Mouse (Mus musculus): Measurements from ENCODE around the gene Sel1l2. TPM values are rescaled to one million over a fixed set of nuclear protein-coding genes. Genes with fewer than 3 reads are reported as not detected.

The Sel1l2 gene
- not detected in 2 replicates for total RNA-seq (2015; ENCODE audit: low replicate concordance)
- total RNA-seq (2017; ENCODE audit: low replicate concordance): not detected in 2 replicates

DNA sequence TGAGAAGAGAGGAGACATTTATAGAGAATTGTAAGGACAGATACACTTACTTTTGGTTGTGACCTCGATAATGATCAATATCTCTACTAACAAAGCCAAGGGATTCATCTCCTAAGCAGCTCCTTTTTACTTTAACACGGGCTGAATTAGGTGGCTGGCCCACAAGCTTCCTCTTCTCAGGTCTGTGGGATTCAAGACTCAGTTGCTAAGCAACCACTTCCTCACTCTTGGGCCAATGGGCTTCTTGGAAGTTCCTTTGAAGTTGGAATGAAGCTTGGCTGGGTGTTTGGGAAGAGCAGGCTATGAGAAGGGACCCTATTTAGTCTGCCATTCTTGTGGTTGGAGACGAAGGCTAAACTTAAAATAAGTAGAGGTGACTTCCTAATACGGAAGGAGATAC is at the start of gene Sel1l2:
Gene Sel1l2, minus strand, starts transcription at position 182 of the 400 bp plus-strand sequence.
- no peak for ATAC-seq (replicated peaks; ENCODE audit: low FRiP score, poor library complexity, severe bottlenecking)

DNA sequence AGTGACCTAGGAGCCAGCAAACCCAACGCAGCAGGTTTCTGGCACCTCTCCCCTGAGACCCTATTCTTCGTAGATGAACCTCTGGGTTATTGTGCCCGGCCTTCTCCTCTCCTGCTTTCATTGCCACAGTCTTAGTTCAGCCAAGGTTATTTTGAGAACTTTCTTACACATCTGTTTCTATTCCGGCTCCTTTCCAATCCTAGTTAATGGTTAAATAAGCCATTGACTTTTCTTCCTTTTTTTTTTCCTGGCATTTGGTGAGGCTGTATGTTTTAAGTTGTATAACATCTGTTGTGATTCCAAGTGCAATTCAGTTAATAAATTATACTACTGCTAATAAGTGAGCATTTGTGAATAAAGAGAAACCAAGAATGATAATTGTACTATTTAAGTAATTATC is 49.6 kb upstream of the Sel1l2 start:
- ATAC-seq (replicated peaks; ENCODE audit: low FRiP score, poor library complexity, severe bottlenecking): no peak

DNA sequence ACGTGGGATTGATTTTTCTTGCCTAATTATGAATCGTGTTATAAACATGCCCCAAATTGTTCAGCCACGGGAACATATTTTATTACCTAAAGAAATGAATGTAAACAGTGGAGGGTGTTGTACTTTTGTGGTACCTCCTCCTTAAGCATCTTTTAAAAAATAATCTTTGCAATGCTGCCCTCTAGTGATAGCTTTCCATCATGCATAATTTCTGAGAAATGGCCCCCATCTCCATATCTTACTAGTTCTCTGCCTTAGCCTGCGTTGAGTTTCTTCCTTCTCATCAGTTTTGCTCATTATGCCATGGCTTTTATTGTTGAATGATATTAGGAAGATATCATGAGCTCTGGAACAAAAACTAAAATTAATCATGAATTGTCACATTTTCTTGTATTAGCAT is 37.8 kb upstream of the Sel1l2 start:
- no peak for ATAC-seq (replicated peaks; ENCODE audit: low FRiP score, poor library complexity, severe bottlenecking)

DNA sequence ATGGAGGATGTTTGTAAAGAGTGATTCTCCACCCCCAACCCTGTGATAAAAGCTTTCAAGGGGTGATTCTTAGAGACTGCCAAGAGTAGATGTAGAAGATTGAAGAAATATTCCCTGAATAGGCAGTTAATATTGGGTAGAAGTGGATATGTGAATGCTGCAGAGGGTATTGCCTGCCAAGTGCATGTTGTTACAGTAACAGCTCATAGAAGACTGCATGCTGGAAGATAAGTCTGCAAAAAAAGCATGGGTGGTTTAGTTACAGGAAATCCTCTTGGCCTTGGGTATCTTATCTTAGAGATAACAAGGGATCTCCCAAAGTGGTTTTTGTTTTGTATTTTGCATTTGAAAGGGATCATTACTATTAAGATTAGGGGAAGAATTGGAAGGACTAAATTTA is 36.3 kb upstream of the Sel1l2 start:
- no peak for ATAC-seq (replicated peaks; ENCODE audit: low FRiP score, poor library complexity, severe bottlenecking)

DNA sequence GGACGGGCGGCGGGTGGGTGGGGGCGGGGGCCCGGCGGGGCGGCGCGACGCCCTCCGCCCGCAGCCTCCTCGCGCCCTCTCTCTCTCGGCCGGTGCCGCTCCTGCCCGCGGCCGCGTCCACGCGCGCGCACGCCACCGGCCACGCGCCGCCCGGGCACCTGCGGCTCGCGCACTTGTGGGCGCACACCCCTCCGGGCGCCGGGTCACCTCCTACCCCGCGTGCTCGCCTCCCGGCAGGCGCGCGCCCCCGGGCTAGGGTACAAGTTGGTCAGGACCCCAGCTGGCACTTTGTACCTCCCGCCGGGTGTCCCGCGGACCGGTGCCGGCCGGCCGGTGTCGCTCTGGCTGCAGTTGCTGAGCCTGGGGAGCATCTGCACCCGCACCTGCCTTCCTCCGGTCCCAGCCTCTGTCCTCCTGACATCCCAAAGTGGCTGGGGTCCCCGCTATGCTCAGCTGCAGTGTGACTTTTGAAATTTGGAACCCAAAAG is 6.3 kb upstream of the Sel1l2 start:
- no peak for ATAC-seq (replicated peaks; ENCODE audit: low FRiP score, poor library complexity, severe bottlenecking)

DNA sequence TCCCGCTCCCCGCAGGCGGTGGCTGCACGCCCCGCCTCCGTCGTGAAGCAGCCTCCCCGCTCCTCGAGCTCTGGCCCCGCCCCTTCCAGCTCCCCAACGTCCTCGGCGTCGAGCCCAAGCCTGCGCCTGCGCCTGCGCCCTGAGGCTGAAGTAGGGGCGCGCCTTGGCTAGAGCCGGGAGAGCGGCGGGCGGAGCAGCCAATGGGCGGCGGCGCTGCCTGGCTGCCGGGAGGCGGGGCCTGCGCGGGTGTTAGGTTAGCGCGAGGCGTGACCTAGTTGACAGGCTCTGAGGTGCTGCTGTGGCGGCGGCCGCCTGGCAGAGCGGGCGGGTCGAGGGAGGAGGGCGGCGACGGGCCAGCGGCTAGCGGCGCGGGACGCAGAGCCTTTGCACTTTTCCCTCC is 5.7 kb upstream of the Sel1l2 start, which contains the start of gene Macrod2:
Gene Macrod2, plus strand, starts transcription at position 131 of the 400 bp plus-strand sequence.
- ATAC-seq (replicated peaks; ENCODE audit: low FRiP score, poor library complexity, severe bottlenecking): peak; percentile 99

DNA sequence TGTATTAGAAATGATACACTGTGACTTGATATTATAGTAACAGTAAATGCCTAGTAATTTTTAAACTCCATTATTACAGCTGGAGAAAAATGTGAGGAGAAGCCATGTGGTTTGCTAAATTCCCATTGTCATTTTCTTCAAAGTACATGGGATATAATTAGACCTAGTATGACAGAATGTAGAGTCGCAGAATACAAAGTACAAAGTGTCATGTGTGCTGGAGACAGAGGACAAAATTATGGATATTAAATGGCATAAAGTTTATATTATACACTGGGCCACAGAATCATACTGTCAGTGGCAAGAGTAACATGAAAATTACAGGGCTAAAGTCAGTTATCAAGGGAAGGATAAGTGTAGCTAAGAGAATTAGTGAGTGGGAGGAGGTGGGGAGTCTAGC is 24.7 kb downstream of the Sel1l2 start:
- no peak for ATAC-seq (replicated peaks; ENCODE audit: low FRiP score, poor library complexity, severe bottlenecking)

DNA sequence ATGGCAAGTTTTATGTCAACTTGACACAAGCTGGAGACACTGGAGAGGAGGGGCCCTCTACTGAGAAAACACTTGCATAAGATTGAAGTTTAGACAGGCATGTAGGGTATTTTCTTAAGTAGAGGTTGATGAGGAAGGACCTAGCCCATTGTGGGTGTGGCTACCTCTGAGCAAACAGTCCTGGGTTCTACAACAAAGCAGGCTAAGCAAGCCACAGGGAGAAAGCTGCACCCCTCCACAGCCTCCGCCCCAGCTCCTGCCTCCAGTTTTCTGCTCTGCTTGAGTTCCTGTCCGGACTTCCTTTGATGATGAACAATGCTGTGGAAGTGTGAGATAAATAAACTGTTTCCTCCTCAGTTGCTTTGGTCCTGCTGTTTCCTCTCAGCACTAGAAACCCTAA is 29.6 kb downstream of the Sel1l2 start:
- no peak for ATAC-seq (replicated peaks; ENCODE audit: low FRiP score, poor library complexity, severe bottlenecking)

DNA sequence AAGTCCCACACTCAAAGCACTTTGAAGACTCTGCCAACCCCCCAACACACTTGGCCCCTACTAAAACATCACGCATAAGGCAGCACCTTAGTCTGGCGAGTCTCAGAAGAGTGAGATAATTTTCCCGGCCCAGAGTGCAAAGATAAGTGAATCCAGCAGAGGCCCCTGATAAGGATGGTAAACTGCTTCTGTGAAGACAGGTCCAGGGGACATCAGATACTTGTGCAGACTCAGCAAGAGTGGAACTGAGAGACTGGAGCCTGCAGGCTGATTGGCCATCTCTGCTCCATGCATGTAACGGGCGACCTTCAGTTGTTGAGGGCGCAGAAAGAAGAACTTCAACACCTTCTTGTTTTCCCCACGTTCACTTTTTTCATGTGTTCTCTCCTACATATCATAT is 47.1 kb downstream of the Sel1l2 start:
- ATAC-seq (replicated peaks; ENCODE audit: low FRiP score, poor library complexity, severe bottlenecking): no peak

DNA sequence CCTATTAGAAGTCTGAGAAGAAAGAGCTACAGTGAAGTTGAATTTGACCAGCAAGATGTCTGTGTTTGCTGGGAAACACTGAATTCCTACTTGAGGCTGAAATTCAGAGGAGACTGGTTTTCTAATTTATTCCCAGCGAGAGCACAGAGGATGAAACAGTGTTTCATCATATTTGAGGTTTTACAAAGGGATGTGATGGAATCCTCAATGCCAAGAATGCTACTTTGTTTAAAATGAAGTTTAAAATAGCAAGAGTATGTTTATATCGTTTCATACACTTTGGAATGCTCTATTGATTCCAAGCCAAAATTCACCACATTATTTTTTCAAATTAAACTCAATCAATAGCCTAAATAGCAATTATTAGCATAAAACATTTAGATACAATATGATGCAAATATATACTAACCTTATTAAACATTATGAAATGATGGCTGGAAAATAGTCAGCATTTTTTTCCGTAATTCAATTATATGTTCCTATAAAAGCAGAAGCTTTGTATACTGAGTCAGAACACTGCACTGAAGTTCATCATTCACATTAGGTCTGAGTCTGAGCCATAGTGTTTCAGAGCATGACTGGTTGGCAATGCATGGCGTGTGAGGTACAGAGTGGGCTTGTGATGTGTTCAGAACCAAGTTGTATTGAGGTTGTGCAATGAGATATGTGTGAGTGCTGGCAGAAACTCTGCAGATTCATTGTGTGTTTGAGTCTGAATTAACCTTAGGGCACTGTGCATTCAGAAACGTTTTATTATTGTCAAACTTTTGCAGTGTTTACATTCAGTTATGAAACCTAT is 58.8 kb downstream of the Sel1l2 start:
- ATAC-seq (replicated peaks; ENCODE audit: low FRiP score, poor library complexity, severe bottlenecking): no peak

DNA sequence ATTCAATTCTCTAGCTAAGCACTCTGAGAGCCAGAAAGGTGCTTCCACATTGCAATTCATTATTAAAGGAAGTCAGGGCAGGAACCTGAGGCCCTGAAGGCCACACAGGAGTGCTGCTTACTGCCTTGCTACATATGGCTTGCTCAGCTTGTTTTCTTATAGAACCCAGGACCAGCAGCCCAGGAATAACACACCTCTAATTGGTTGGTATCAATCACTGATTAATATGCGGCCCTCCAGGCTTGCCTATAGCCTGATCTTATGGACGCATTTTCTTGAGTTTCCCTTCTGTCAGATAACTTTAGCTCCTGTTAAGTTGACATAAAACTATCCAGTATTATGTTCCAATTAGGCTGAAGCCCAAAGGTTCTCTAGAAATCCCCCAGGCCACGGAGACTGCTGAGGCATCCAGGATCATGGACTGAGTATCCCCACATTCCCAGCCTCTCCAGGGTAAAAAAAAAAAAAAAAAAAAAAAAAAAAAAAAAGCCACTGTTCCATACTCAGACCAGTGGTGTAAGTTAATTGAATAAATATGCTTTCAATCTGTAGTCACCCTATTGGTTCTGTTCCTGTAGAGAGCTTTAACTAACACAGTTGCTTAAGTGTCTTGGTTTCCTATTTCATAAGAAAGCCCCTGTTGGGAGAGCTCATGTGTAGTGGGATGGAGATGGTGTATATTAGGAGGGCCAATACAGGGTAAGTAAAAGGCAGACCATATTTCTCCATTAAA is 86.4 kb downstream of the Sel1l2 start:
- ATAC-seq (replicated peaks; ENCODE audit: low FRiP score, poor library complexity, severe bottlenecking): no peak

DNA sequence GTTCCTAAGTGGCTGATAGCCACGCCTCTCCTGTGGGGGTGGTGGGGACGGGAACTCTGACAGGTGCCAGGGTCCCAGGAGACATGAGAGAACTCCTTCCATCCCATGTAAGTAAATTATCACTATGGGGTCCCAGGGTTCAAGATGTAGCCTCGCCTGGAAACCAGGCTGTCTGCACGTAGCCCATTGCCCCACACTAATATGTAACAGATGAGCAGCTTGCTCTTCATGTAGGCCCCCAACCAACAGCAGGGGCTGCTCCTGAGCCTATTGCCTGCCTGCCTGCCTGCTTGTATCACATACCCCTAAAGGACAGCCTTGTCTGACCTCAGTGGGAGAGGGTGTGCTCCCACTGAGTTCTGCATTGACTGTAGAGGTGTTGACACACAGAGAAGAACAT is 92.4 kb downstream of the Sel1l2 start:
- no peak for ATAC-seq (replicated peaks; ENCODE audit: low FRiP score, poor library complexity, severe bottlenecking)

DNA sequence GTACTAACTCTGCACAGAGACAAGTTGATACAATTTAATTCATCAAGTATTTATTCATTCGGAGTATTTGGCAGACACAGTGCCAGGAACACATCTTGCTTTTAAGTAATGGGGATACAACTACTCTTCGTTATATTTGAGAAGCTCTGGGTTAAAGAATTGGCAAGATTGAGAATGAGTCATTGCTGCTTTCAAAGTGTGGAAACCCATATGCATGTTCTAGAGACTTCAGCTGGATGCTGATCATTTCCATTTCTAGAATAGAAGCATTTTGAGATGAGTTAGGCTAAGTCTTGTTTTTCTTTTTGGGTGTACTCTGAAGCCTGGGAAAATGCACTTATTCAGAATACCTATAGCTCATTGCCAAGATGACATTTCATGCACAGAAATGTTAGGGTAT is 95.7 kb downstream of the Sel1l2 start:
- ATAC-seq (replicated peaks; ENCODE audit: low FRiP score, poor library complexity, severe bottlenecking): no peak

DNA sequence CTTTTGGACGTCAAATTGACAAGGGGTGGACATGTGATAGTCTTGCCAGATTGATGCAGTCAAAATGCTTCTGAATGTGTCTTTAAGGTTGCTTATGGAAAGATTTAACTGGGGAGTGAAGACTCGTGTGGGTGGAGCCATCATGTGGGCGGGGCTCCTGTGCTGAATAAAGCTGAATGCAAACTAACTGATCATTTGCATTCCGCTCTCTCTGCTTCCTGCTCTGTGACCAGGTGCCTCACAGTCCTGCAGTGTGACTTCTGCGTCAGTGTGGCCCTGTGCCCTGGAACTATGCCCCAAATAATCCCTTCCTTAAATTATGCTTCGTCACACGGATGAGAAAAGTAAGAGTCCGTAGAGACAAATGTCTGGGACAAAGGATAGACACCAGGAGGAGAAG is 108.7 kb downstream of the Sel1l2 start:
- no peak for ATAC-seq (replicated peaks; ENCODE audit: low FRiP score, poor library complexity, severe bottlenecking)

DNA sequence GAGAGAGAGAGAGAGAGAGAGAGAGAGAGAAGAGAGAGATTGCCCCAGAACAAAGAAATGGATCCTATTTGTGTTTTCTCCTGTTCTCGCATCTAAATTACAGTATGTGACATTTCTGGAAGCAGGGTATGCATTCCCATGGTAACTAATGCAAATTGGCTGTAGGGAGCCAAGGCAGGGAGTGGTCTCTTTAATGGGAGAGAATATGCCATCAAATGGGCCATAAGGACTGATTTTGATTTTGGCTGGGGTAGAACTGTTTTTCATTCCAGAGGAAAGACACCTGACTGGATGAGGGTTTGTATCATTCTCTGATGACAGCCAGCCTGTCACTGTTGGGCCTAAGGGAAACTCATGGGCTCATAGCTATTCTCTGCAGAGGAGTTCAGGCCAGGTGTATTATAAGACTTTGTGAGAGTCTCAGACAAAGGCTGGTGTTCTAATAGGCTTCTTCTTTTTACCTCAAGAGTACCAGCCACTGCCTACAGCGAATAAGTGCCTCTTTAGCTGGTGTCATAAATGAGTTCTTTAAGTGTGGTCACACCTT is 133.8 kb downstream of the Sel1l2 start:
- no peak for ATAC-seq (replicated peaks; ENCODE audit: low FRiP score, poor library complexity, severe bottlenecking)

DNA sequence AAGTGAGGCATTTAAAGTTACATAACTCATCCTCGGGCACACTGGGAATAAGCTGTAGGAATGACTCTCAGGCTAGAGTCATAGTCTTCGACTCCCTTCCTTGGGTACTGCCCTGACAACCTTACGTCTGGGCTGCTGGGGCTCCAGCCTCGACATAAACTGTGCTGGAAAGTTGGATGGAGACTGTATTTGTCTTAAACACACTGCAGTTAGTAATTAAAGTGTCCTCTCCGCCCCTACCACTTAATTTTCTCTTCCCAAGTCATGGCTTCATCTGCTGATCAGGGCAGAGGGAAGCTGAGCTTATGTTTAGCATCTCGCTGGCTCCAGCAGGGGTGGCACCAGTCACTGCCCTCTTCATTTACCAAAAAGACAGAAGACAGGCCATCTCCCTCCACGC is 135.2 kb downstream of the Sel1l2 start:
- no peak for ATAC-seq (replicated peaks; ENCODE audit: low FRiP score, poor library complexity, severe bottlenecking)

DNA sequence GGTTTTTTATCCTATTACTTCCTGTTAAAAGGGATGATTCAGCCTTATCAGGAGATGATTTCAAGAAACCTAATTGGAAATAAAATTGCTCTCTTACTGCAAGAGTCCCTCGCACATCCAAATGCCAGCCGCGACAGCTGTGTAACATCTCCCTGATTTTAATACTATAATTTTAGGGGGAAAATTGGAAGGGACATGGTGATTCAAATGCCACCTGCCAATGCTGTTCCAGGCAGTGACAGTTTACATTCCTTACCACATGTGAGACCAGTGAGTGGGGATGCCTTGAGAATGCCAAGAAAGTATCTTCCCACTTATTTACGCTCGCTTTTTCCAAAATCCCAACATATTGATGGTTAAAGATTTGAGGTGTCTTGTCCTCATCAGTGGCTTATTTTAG is 146.4 kb downstream of the Sel1l2 start:
- ATAC-seq (replicated peaks; ENCODE audit: low FRiP score, poor library complexity, severe bottlenecking): no peak

DNA sequence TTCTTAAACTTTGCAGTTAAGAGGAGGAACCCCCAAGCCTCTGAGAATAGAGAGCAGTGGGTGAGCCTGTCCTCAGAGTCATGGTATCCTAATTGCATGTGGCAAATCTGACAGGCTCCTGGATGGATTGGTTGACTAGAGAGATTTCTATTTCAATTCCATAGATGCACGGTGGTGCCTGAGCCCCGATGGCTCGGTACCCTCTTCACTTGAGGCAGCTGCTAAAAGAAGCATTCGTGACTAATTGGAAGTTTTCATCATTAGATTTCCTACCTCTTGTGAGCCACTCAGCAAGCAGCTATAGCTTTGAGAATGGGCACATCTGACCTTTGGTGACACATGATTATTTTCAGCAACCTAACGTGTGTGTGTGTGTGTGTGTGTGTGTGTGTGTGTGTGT is 147.1 kb downstream of the Sel1l2 start:
- no peak for ATAC-seq (replicated peaks; ENCODE audit: low FRiP score, poor library complexity, severe bottlenecking)

DNA sequence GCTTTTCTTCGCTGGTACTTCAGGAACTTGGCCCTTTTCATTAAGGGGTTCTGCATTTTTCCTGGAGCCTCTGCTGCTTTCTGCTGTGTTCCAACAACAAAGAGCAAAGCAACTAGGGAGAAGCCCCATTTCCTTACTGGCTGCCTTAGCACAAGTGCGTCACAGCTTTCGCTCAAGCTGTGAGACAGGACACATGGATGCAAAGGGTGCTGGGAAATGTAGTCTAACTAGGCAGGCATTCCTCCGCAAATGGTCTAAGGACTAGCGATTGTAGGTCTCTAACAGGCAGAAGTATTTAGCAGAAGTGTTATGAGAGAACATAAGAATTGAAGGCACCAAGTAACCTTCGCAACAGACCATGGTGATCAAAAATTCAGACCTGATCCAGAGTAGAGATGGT is 152.3 kb downstream of the Sel1l2 start:
- no peak for ATAC-seq (replicated peaks; ENCODE audit: low FRiP score, poor library complexity, severe bottlenecking)

DNA sequence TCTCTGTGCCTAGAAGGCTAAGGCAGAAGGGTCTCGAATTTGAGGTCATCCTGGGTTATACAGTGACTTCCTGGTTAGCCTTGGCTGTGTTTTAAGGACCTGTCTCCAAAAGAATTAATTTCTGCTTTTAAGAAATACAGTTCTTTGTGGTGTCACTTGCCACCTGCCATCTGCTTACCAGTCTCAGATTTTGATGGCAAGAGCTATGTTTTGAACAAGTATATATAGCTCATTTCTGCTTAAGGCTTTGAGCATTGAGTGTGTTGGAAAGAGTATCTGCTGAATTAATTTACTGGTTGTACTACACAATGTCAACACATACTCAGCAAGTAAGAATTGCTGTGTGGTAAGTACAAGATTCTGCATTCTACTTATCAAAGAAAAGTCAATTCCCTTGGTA is 159.2 kb downstream of the Sel1l2 start:
- no peak for ATAC-seq (replicated peaks; ENCODE audit: low FRiP score, poor library complexity, severe bottlenecking)

DNA sequence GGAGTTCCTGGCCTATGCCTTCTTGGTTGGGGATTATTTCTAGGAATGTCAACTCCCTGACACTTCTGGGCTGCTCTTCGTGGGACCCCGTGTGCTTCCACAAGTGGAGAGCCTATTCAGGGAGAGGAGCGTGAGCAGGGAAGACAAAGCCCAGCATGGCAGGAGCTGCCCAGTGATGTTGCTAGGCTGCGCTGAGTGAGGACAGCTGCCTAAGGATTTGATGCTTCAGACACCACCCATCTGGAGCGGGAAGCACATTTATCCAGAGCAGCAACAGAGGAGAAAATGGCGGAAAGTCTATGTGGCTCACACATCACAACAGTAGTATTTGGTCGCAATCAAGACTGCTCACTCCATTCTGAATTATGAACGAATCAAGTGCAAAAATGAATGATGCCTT is 169.2 kb downstream of the Sel1l2 start:
- ATAC-seq (replicated peaks; ENCODE audit: low FRiP score, poor library complexity, severe bottlenecking): no peak
